Mouse (Mus musculus) forebrain, embryonic 14.5 days (tissue): Measurements from ENCODE around the gene Ugt1a6a. TPM values are rescaled to one million over a fixed set of nuclear protein-coding genes. Genes with fewer than 3 reads are reported as not detected.
"Not testable (repeated sequence)": the region's sequence is repeated elsewhere in the genome, so short reads cannot be mapped to it uniquely, and the experiment has no call there.

Source experiments
- ATAC-seq: fragments of 200-750 bp; cut with Nextera tagmentation; 2 replicates; pipeline ENCODE4 v1.8.0; 2017; ENCODE audit warnings: mild to moderate bottlenecking, moderate library complexity
- DNase-seq: peaks from one replicate; pipeline ENCODE4 v3.0.0-alpha.2; 2015; ENCODE audit warnings: low spot score
- H3K27ac ChIP-seq: fragments of 300-500 bp; sonication (generic); 2 replicates; pipeline ENCODE4 v1.5.1; 2014; ENCODE audit warnings: low read depth, mild to moderate bottlenecking, control low read depth, low read length, moderate library complexity
- H3K27me3 ChIP-seq: fragments of 300-500 bp; sonication (generic); replicated peaks from 2 replicates; pipeline ENCODE4 v1.6.1; 2014; ENCODE audit warnings: low read length, control low read depth, mixed read lengths; ENCODE audit not compliant: control insufficient read depth, insufficient read depth
- H3K36me3 ChIP-seq: fragments of 300-500 bp; sonication (generic); 2 replicates; pipeline ENCODE4 v1.6.1; 2014; ENCODE audit warnings: low read length, control low read depth; ENCODE audit not compliant: control insufficient read depth, insufficient read depth
- H3K4me1 ChIP-seq: fragments of 300-500 bp; sonication (generic); 2 replicates; pipeline ENCODE4 v1.6.1; 2014; ENCODE audit warnings: antibody characterized with exemption, low read length, control low read depth; ENCODE audit not compliant: control insufficient read depth, insufficient read depth
- H3K4me2 ChIP-seq: fragments of 300-500 bp; sonication (generic); 2 replicates; pipeline ENCODE4 v1.6.1; 2014; ENCODE audit warnings: mild to moderate bottlenecking, control low read depth, low read length
- H3K4me3 ChIP-seq: fragments of 300-500 bp; sonication (generic); 2 replicates; pipeline ENCODE4 v1.5.1; 2014; ENCODE audit warnings: low read depth, low read length, control low read depth
- H3K9ac ChIP-seq: fragments of 300-500 bp; sonication (generic); 2 replicates; pipeline ENCODE4 v1.6.1; 2014; ENCODE audit warnings: mild to moderate bottlenecking, low read length, control low read depth, moderate library complexity
- H3K9me3 ChIP-seq: fragments of 300-500 bp; sonication (generic); replicated peaks from 2 replicates; pipeline ENCODE4 v1.6.1; 2016; ENCODE audit warnings: low read length, control low read depth, mixed read lengths; ENCODE audit not compliant: control insufficient read depth
- WGBS: fragments of 180-500 bp; shearing (Covaris S2); extraction: QIAGEN DNeasy Blood & Tissue Kit; methylation state at CpG from one replicate; pipeline ENCODE4 v1.1.7; 2014; 5-methylcytosine and 5-hydroxymethylcytosine counted together
- polyA plus RNA-seq: library from polyadenylated mRNA; unstranded; fragments of >200 nt; fragmentation: Nextera tagmentation; extraction: Ambion mirVana; gene quantifications from 2 replicates; pipeline ENCODE4 v1.2.1, GENCODE M21; 2014

The Ugt1a6a gene
- polyA plus RNA-seq, 1 experiment from 2014 or later = 2.3 TPM

DNA sequence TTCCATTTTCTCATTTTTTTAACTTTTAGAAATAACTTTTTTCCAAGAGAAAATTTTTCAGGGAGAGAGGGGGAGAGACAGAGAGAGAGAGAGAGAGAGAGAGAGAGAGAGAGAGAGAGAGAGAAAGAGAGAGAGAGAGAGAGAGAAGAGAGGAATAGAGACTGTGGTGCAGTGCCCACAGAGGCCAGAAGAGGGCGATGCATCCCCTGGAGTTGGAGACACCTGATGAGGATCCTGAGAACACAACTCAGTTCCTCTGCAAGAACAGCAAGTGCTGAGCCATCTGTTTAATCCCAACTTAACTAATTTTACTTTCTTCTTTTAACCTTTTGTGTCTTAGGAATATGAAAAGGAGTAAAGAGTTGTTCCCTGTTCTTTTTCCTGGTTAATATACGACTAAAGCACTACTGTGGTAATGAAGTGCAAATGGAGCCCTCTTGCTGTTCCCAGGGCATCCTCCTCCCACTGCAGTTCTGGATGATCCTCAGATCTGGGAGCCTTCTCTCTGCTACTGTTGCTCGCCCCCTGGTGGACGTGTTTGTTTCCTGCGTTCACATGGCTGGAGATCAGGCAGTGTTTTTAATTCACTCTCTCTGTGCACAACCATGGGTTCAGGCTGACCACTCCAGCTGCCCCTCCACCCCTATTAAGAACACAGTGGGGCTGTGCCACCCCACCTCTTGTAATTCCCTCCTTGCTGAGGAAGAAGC lies 9.5 kb downstream of the Ugt1a6a start:
- not testable (repeated sequence) for H3K4me1 ChIP-seq, H3K4me3 ChIP-seq, H3K9ac ChIP-seq, ATAC-seq, H3K27me3 ChIP-seq, H3K36me3 ChIP-seq, H3K4me2 ChIP-seq, H3K9me3 ChIP-seq, H3K27ac ChIP-seq
- DNase-seq = peak; percentile 6
- 0% methylated on average over 4 of the region's 5 CpGs for WGBS

DNA sequence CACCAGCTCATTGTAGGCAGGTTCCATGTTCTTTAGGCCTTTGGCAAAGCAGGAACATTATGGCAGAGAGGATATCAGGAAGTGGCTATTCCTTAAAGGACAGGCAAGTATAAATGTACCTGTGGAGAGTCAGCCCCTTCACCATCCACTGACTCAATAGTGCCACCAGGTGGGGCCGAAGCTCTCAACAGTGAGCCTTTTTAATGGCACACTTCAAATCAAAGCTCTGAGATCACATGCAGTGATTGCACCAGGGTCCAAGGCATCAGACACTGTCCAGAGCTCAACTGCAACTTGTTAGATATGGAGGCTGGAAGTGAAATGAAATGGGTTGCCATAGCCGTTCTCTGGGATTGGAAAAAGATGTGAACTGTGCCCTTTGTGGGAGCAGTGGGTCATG lies 10.7 kb downstream of the Ugt1a6a start:
- 71% methylated on average over 2 of the region's 2 CpGs for WGBS

DNA sequence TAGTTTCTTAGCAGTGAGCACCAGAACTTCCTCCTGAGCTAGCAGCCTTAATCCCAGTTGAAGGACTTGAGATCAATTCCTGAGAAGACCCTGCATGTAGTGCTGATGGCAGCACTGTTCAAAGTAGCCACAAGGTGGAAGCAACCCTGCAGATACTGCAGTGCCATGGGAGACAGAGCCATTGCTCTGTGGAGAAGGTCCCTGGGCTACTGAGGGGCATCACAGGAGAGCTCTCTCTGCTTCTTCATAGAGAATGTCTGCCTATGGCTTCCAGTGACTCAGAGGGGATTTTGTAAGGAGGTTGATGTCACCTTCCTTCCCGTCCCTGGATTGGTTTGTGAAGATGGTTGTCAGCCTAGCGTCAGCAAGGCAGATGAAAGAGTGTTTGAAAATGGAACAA lies 15.5 kb downstream of the Ugt1a6a start:
- H3K4me3 ChIP-seq, H3K27me3 ChIP-seq, ATAC-seq, H3K4me1 ChIP-seq, H3K36me3 ChIP-seq, H3K9ac ChIP-seq, H3K9me3 ChIP-seq, H3K4me2 ChIP-seq, H3K27ac ChIP-seq, DNase-seq: not testable (repeated sequence)
- 67% methylated on average over 2 of the region's 2 CpGs for WGBS

More for the DNA sequence above, 10.7 kb downstream of the Ugt1a6a start:
- H3K4me3 ChIP-seq, H3K9ac ChIP-seq, H3K27me3 ChIP-seq, H3K4me2 ChIP-seq, H3K36me3 ChIP-seq, ATAC-seq, H3K27ac ChIP-seq, H3K9me3 ChIP-seq, H3K4me1 ChIP-seq: not testable (repeated sequence)
- DNase-seq = peak; percentile 14

DNA sequence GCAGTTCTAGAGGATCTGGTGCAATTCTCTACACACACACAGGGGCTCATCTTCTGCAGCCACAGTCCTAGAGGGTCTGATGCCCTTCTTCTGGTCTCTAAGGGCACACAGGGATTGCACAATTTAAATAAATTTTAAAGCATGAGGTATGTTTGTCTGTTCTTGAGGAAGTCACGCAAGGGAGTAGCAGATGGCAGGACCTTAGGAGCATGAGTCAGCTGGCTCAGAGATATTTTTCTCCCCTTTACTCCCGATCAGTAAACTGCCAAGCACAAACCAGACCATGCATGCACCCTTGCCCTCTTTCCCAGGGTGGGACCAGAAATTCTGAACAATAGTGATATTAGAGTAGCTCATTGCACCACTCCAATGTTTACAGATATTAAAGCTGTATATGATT lies 23.8 kb downstream of the Ugt1a6a start:
- ATAC-seq = no peak
- H3K27ac ChIP-seq = no peak overlapping the region
- no peak overlapping the region for H3K9ac ChIP-seq
- H3K27me3 ChIP-seq = no peaks in the 10 kb centered on the region
- no peaks in the 10 kb centered on the region for H3K36me3 ChIP-seq
- no peaks in the 10 kb centered on the region for H3K4me1 ChIP-seq
- DNase-seq = no peak
- no peaks in the 10 kb centered on the region for H3K9me3 ChIP-seq
- H3K4me3 ChIP-seq = no peak overlapping the region
- 90% methylated on average over 2 of the region's 2 CpGs for WGBS
- no peak overlapping the region for H3K4me2 ChIP-seq

DNA sequence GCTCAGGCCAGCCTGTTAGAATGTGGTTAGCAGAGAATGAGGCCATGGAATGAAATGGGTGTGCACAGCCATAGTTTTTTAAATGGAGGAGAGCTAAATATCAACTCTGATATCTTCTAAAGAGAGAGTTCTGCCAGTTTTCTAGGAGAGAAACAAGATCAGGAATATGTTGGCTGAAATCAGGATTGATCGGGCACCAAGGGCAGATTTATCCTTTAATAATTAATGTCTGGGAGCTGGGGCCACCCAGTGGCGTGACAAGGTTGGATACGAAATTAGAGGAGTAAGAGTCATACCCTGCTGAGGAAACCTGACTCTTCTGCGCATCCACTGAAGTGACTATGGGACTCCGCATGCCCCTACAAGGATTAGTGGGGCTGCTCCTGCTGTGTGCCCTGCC lies 31.1 kb downstream of the Ugt1a6a start, which contains the start of gene Ugt1a5:
TSS of gene Ugt1a5 (plus strand) at position 302 of the 400 bp plus-strand sequence.
- no peaks in the 10 kb centered on the region for H3K9me3 ChIP-seq
- WGBS = 82% methylated on average over 5 of the region's 5 CpGs
- no peak for DNase-seq
- no peak within 1 kb of the TSS for H3K27ac ChIP-seq
- H3K4me3 ChIP-seq = no peak within 1 kb of the TSS
- no peak within 1 kb of the TSS for H3K4me2 ChIP-seq
- no peaks in the 10 kb centered on the region for H3K27me3 ChIP-seq
- no peaks in the 10 kb centered on the region for H3K4me1 ChIP-seq
- no peaks in the 10 kb centered on the region for H3K36me3 ChIP-seq
- ATAC-seq = no peak
- H3K9ac ChIP-seq = no peak within 1 kb of the TSS

DNA sequence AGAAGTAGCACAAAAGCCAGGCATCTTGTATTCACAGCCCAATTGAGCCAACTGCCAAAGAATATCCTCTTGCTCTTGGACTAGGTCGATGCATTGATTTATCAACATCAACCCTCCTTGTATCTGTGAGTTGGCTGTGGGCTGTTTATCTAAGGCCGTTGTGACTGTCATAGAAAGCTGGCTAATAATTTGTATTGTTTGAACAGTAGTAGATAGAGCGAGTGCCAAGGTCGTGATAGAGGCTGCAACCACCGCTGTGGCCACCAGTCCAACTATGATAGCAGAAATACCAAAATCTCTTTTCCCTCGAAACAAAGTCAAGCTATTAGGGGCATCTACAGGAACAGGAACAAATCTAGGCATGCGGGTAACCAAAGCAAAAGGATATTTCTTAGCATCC lies 37.6 kb downstream of the Ugt1a6a start:
- not testable (repeated sequence) for H3K27ac ChIP-seq, DNase-seq, H3K9me3 ChIP-seq, H3K36me3 ChIP-seq, H3K4me2 ChIP-seq, H3K4me1 ChIP-seq, H3K9ac ChIP-seq, H3K27me3 ChIP-seq, H3K4me3 ChIP-seq, ATAC-seq
- 91% methylated on average over 5 of the region's 7 CpGs for WGBS

DNA sequence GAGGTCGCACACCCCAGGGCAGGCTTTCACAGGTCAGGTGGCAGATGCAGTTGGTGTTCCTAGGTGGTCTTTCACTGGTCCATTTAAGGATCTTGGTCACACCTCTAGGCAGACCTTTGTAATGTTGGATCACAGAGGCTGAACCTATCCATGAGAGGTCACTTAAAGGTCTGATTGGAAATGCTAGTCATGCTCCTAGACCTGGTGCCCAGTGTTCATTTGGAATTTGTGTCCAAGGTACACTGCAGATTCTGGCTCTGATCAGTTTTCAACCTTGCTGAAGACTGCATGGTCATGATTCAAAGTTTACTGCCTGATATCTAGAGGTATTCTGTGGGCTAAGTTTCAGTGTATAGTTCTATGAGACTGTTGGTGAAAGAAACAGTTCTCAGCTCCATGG lies 45.0 kb downstream of the Ugt1a6a start:
- Histone ChIP-seq H3K4me1 (no peaks in the 10 kb centered on the region), H3K36me3 (no peaks in the 10 kb centered on the region), H3K27ac (no peak overlapping the region), H3K9me3 (peaks cover 6% of the 10 kb centered on the region; the same call in 1 of the 2 replicates), H3K4me3 (no peak overlapping the region), H3K9ac (no peak overlapping the region), H3K27me3 (no peaks in the 10 kb centered on the region), H3K4me2 (no peak overlapping the region)
- DNase-seq = no peak
- no peak for ATAC-seq
- WGBS = 95% methylated on average over 1 of the region's 1 CpGs

DNA sequence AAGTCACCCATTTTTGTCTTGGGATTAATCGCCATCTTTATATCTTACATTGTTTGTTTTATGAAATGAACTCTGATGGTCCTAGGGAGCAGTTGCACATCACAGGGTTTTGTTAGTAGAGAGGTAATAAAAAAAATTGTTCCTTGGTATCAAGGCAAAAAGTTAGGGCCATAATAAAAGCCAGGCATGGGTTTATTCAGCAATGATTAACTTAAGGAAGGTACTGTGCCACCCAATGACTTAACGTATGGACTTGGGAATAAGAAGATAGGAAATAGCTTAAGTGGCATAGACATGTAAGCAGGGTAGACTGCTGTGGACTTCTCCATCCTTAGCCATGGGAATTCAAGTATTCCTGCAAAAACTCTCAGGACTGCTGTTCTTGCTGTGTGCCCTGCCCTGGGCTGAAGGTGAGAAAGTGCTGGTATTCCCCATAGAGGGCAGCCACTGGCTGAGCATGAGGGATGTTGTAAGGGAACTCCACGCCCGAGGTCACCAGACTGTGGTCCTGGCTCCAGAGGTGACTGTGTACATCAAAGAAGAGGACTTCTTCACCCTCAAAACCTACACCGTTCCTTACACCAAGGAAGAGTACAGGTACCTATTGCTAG lies 51.8 kb downstream of the Ugt1a6a start:
- H3K4me3 ChIP-seq = no peak overlapping the region
- no peak overlapping the region for H3K27ac ChIP-seq
- 90% methylated on average over 5 of the region's 5 CpGs for WGBS
- H3K27me3 ChIP-seq = no peaks in the 10 kb centered on the region
- no peak for DNase-seq
- no peaks in the 10 kb centered on the region for H3K36me3 ChIP-seq
- no peak overlapping the region for H3K9ac ChIP-seq
- H3K4me2 ChIP-seq = no peak overlapping the region
- no peak for ATAC-seq
- H3K9me3 ChIP-seq = no peaks in the 10 kb centered on the region
- no peaks in the 10 kb centered on the region for H3K4me1 ChIP-seq

DNA sequence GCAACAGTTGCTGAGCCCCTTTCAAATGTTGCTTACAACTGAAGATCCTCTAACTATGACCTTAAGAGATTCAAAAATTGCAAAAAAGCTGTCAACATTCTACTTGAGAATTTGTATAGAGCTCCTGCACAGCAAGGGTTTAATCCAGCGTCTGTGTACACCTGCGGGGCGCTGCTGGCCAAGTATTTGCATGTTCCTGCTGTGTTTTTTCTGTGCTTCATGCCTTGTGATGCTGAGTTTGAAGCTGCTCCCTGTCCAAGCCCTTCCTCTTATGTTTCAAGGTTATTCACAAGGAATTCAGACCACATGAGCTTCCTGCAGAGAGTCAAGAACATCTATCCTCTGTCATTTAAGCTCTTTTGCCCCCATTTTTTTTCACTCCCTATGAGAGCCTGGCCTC lies 57.5 kb downstream of the Ugt1a6a start:
- no peaks in the 10 kb centered on the region for H3K27me3 ChIP-seq
- H3K27ac ChIP-seq = no peak overlapping the region
- no peak overlapping the region for H3K9ac ChIP-seq
- WGBS = 58% methylated on average over 3 of the region's 3 CpGs
- H3K4me1 ChIP-seq = no peaks in the 10 kb centered on the region
- ATAC-seq (no peak), DNase-seq (no peak)
- H3K9me3 ChIP-seq = no peaks in the 10 kb centered on the region
- no peak overlapping the region for H3K4me3 ChIP-seq
- no peak overlapping the region for H3K4me2 ChIP-seq
- H3K36me3 ChIP-seq = no peaks in the 10 kb centered on the region
